Mouse (Mus musculus): ENCODE data around the gene Cnot6. TPM values are rescaled to one million over a fixed set of nuclear protein-coding genes. Genes with fewer than 3 reads are reported as not detected.

The Cnot6 gene
- total and polyA plus RNA-seq, 2 experiments from 2014 or later = 26.9 to 28.9 TPM

- WGBS = 51% methylated on average over 2 of the region's 2 CpGs
- no peak overlapping the region for H3K9ac ChIP-seq (replicated peaks; ENCODE audit: low read length, poor library complexity, severe bottlenecking)
Observed at GRCm38 (mm10) chr11:49710664-49711063, 1.9 kb downstream of the Cnot6 start.

DNA sequence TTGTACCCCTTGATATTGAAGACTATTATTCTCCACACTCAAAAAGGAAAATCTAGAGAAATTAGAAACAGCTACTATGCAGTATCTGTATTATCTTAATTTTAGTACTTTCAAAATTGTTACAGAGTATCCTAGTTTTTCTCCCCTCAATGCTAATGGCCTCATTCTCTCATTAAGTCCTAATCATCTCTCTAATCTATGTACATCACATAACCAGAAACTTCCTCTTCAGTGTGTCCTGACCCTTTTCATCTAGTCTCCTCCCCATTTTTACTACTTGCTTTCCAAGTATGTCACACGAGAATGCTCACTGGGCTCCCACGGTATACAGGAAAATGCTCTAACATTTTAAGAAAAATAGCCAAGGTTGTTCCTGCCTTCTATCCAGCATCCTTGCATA lies 4.7 kb downstream of the Cnot6 start:
- DNase-seq (ENCODE audit: low spot score) (no peak), ATAC-seq (ENCODE audit: low FRiP score) (no peak)
- 85% methylated on average over 2 of the region's 2 CpGs for WGBS
- no peaks in the 10 kb centered on the region for H3K36me3 ChIP-seq (ENCODE audit: insufficient read depth, low read length)
- no peak overlapping the region for H3K4me2 ChIP-seq (ENCODE audit: low read depth, low read length, poor library complexity, severe bottlenecking)
- no peak overlapping the region for H3K27ac ChIP-seq (ENCODE audit: low read depth, low read length)
- no peaks in the 10 kb centered on the region for H3K9me3 ChIP-seq (ENCODE audit: low read length)
- H3K9ac ChIP-seq (replicated peaks; ENCODE audit: low read length, poor library complexity, severe bottlenecking) = no peak overlapping the region
- 0 out of 2 replicates have a peak, but pooled peaks cover 9% of the 10 kb centered on the region for H3K4me1 ChIP-seq (ENCODE audit: insufficient read depth, low read length)
- no peak overlapping the region for H3K4me3 ChIP-seq (ENCODE audit: low read depth, low read length)
- H3K27me3 ChIP-seq (ENCODE audit: insufficient read depth, low read length) = no peaks in the 10 kb centered on the region
- TF ChIP-seq CTCF (IDR thresholded peaks at IDR 0.05) = no peak

More at GRCm38 (mm10) chr11:49710664-49711063, 1.9 kb downstream of the Cnot6 start:
- Histone ChIP-seq H3K4me3 (ENCODE audit: low read depth, low read length) (peak overlapping the region; percentile 97; the same call in 1 of the 2 replicates), H3K4me2 (ENCODE audit: low read depth, low read length, poor library complexity, severe bottlenecking) (peak overlapping the region; percentile 71), H3K27ac (ENCODE audit: low read depth, low read length) (no peak overlapping the region), H3K27me3 (ENCODE audit: insufficient read depth, low read length) (no peaks in the 10 kb centered on the region), H3K9me3 (ENCODE audit: low read length) (no peaks in the 10 kb centered on the region), H3K4me1 (ENCODE audit: insufficient read depth, low read length) (0 out of 2 replicates have a peak, but pooled peaks cover 9% of the 10 kb centered on the region), H3K36me3 (ENCODE audit: insufficient read depth, low read length) (no peaks in the 10 kb centered on the region)
- DNase-seq (ENCODE audit: low spot score) (peak; percentile 8), ATAC-seq (ENCODE audit: low FRiP score) (no peak)
- TF ChIP-seq CTCF (IDR thresholded peaks at IDR 0.05) = no peak

- Histone ChIP-seq H3K36me3 (ENCODE audit: insufficient read depth, low read length) (peaks cover 7% of the 10 kb centered on the region; the same call in 1 of the 2 replicates), H3K4me2 (ENCODE audit: low read depth, low read length, poor library complexity, severe bottlenecking) (no peak overlapping the region), H3K27me3 (ENCODE audit: insufficient read depth, low read length) (no peaks in the 10 kb centered on the region), H3K27ac (ENCODE audit: low read depth, low read length) (no peak overlapping the region), H3K9ac (replicated peaks; ENCODE audit: low read length, poor library complexity, severe bottlenecking) (no peak overlapping the region), H3K4me1 (ENCODE audit: insufficient read depth, low read length) (no peaks in the 10 kb centered on the region), H3K4me3 (ENCODE audit: low read depth, low read length) (no peak overlapping the region), H3K9me3 (ENCODE audit: low read length) (no peaks in the 10 kb centered on the region)
- no peak for TF ChIP-seq CTCF (IDR thresholded peaks at IDR 0.05)
- no peak for ATAC-seq (ENCODE audit: low FRiP score)
- no peak for DNase-seq (ENCODE audit: low spot score)
- WGBS = 78% methylated on average over 8 of the region's 8 CpGs
Observed at GRCm38 (mm10) chr11:49704804-49705203, 7.7 kb downstream of the Cnot6 start.

GRCm38 (mm10) chr11:49702014-49702413 lies 10.5 kb downstream of the Cnot6 start:
- Histone ChIP-seq H3K4me1 (ENCODE audit: insufficient read depth, low read length) (no peaks in the 10 kb centered on the region), H3K27me3 (ENCODE audit: insufficient read depth, low read length) (no peaks in the 10 kb centered on the region), H3K9ac (replicated peaks; ENCODE audit: low read length, poor library complexity, severe bottlenecking) (no peak overlapping the region), H3K9me3 (ENCODE audit: low read length) (no peaks in the 10 kb centered on the region), H3K36me3 (ENCODE audit: insufficient read depth, low read length) (peaks cover 15% of the 10 kb centered on the region; the same call in 1 of the 2 replicates), H3K4me3 (ENCODE audit: low read depth, low read length) (no peak overlapping the region), H3K27ac (ENCODE audit: low read depth, low read length) (no peak overlapping the region), H3K4me2 (ENCODE audit: low read depth, low read length, poor library complexity, severe bottlenecking) (no peak overlapping the region)
- 99% methylated on average over 8 of the region's 8 CpGs for WGBS
- no peak for TF ChIP-seq CTCF (IDR thresholded peaks at IDR 0.05)
- ATAC-seq (ENCODE audit: low FRiP score) = no peak
- DNase-seq (ENCODE audit: low spot score) = no peak

- Histone ChIP-seq H3K36me3 (ENCODE audit: insufficient read depth, low read length) (peaks cover 15% of the 10 kb centered on the region; the same call in 1 of the 2 replicates), H3K27ac (ENCODE audit: low read depth, low read length) (no peak overlapping the region), H3K4me1 (ENCODE audit: insufficient read depth, low read length) (no peaks in the 10 kb centered on the region), H3K4me3 (ENCODE audit: low read depth, low read length) (no peak overlapping the region), H3K4me2 (ENCODE audit: low read depth, low read length, poor library complexity, severe bottlenecking) (no peak overlapping the region), H3K9ac (replicated peaks; ENCODE audit: low read length, poor library complexity, severe bottlenecking) (no peak overlapping the region), H3K27me3 (ENCODE audit: insufficient read depth, low read length) (no peaks in the 10 kb centered on the region), H3K9me3 (ENCODE audit: low read length) (no peaks in the 10 kb centered on the region)
- WGBS = 93% methylated on average over 1 of the region's 1 CpGs
- TF ChIP-seq CTCF (IDR thresholded peaks at IDR 0.05) = no peak
- ATAC-seq (ENCODE audit: low FRiP score) = no peak
- DNase-seq (ENCODE audit: low spot score) = no peak
Observed at GRCm38 (mm10) chr11:49699079-49699478, 13.4 kb downstream of the Cnot6 start.

- Histone ChIP-seq H3K27ac (ENCODE audit: low read depth, low read length) (no peak overlapping the region), H3K4me2 (ENCODE audit: low read depth, low read length, poor library complexity, severe bottlenecking) (no peak overlapping the region), H3K9me3 (ENCODE audit: low read length) (no peaks in the 10 kb centered on the region), H3K4me1 (ENCODE audit: insufficient read depth, low read length) (no peaks in the 10 kb centered on the region), H3K27me3 (ENCODE audit: insufficient read depth, low read length) (no peaks in the 10 kb centered on the region), H3K4me3 (ENCODE audit: low read depth, low read length) (no peak overlapping the region), H3K9ac (replicated peaks; ENCODE audit: low read length, poor library complexity, severe bottlenecking) (no peak overlapping the region), H3K36me3 (ENCODE audit: insufficient read depth, low read length) (peaks cover 15% of the 10 kb centered on the region; the same call in 1 of the 2 replicates)
- 96% methylated on average over 5 of the region's 5 CpGs for WGBS
- no peak for DNase-seq (ENCODE audit: low spot score)
- TF ChIP-seq CTCF (IDR thresholded peaks at IDR 0.05) = no peak
- ATAC-seq (ENCODE audit: low FRiP score) = no peak
Observed at GRCm38 (mm10) chr11:49697779-49698178, 14.7 kb downstream of the Cnot6 start.

All from midbrain, postnatal 0 days (tissue).